8 mouse cellular contexts compared by ENCODE assay signal in genomic region chr12:10223832-10224231, GRCm38 (mm10).
DNase-seq lines count a peak whose midpoint lies in the region; ATAC-seq and TF ChIP-seq lines count a peak whose summit lies in the region.

No protein-coding gene starts in this region.

- H3K36me3 ChIP-seq in lung, postnatal 0 days (ENCODE audit: insufficient read depth, low read length): no peaks in the 10 kb centered on the region

- WGBS in lung, postnatal 0 days: 30% methylated on average over 4 of the region's 4 CpGs

- TF ChIP-seq CTCF in lung, postnatal 0 days (IDR thresholded peaks at IDR 0.05): peak; percentile 80

- H3K9ac ChIP-seq in lung, postnatal 0 days (replicated peaks; ENCODE audit: low read depth): no peak overlapping the region

- no peaks in the 10 kb centered on the region for H3K27me3 ChIP-seq in lung, postnatal 0 days (replicated peaks; ENCODE audit: insufficient read depth, low read length)

- H3K9me3 ChIP-seq in lung, postnatal 0 days (ENCODE audit: low read length): no peaks in the 10 kb centered on the region

- peak; percentile 37; the same call in 1 of the 2 replicates for TF ChIP-seq EP300 in lung, postnatal 0 days (IDR thresholded peaks at IDR 0.05)

- intact Hi-C loops in gastrocnemius, postnatal 14 days (cut with DNase I; ENCODE audit: low total_unique reads): loop anchor here (5.0 to 10.0 kb wide), 2 partner anchors 657 to 1169 kb away; no protein-coding TSS in a partner anchor

- ATAC-seq in lung, postnatal 0 days: no peak

- H3K4me1 ChIP-seq in lung, postnatal 0 days (ENCODE audit: insufficient read depth, low read depth, low read length): no peaks in the 10 kb centered on the region

- DNase-seq in gastrocnemius, adult 18-20 months (ENCODE audit: low spot score): peak; percentile 45
- DNase-seq in gastrocnemius, postnatal 14 days: no peak
- DNase-seq in urinary bladder, postnatal 14 days (ENCODE audit: low spot score): peak; percentile 29
- DNase-seq in urinary bladder, postnatal 4 days (ENCODE audit: low spot score in 2 of 2): no peak
- DNase-seq in kidney, adult 8-10 months: peak; percentile 8 to 21
- DNase-seq in lung, postnatal 0 days (ENCODE audit: low spot score): peak; percentile 73
- DNase-seq in thymus, adult 18-20 months: no peak
- no peak for DNase-seq in cerebellum, adult 8-10 months

- H3K4me2 ChIP-seq in lung, postnatal 0 days (replicated peaks; ENCODE audit: low read depth, low read length): no peak overlapping the region

- H3K27ac ChIP-seq in lung, postnatal 0 days (ENCODE audit: low read length): no peak overlapping the region

- no peak overlapping the region for H3K4me3 ChIP-seq in lung, postnatal 0 days (ENCODE audit: low read depth, low read length)

Comparison
In these comparisons a context has a peak if more than half of its experiments do, and no peak if none do; other contexts are left out.
1. DNase-seq: peak in gastrocnemius, adult 18-20 months (single experiment), urinary bladder, postnatal 14 days (single experiment), kidney, adult 8-10 months (2 of 2) and lung, postnatal 0 days (single experiment); none in gastrocnemius, postnatal 14 days (single experiment), urinary bladder, postnatal 4 days (0 of 2), thymus, adult 18-20 months (0 of 2) and cerebellum, adult 8-10 months (single experiment).